Mouse (Mus musculus) urinary bladder, adult 18-20 months (tissue): ENCODE results near the gene Ap5z1.

Source experiments
- DNase-seq, 2 experiments: peaks; one replicate each; pipeline ENCODE4 v3.0.0; 2022; ENCODE audit warnings: low spot score in 2 of 2, mixed read lengths in 2 of 2

Gene Ap5z1

DNA sequence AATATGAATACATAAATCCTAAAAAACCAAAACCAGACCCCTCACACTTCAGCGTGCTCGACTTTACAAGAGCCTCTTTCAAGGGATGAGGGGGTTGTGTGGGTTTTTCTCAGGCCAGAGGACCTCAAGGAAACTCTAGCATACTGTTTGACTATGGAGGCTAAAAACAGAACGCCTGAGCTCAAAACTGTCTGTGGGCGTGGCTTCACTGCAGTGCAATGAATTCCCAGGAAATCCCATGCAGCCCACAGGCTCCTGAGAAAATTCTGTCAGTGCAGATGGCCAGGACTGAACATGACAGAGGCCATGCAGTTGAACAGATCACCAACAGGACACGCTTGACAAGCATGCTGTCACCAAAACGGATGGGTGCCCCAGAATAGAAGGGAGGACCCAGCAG is 55.2 kb downstream of the Ap5z1 start:
- no peak for DNase-seq

DNA sequence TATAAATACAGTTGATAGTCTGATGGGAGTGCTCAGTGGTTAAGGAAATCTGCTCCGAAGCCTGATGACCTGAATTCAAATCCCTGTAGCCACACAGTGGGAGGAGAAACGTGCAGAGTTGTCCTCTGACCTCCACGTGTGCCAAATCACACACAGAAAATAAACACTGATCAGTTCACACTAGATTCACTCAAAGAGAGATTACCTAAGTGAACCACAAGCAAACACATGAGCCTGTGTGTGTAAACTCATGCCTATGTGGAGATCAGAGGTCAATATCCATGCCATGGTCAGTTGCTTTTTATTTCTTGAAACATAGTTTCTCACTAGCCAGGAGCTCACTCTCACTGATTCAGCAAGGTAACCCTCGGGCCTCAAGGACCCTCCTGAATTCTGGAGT is 56.6 kb downstream of the Ap5z1 start:
- no peak for DNase-seq

DNA sequence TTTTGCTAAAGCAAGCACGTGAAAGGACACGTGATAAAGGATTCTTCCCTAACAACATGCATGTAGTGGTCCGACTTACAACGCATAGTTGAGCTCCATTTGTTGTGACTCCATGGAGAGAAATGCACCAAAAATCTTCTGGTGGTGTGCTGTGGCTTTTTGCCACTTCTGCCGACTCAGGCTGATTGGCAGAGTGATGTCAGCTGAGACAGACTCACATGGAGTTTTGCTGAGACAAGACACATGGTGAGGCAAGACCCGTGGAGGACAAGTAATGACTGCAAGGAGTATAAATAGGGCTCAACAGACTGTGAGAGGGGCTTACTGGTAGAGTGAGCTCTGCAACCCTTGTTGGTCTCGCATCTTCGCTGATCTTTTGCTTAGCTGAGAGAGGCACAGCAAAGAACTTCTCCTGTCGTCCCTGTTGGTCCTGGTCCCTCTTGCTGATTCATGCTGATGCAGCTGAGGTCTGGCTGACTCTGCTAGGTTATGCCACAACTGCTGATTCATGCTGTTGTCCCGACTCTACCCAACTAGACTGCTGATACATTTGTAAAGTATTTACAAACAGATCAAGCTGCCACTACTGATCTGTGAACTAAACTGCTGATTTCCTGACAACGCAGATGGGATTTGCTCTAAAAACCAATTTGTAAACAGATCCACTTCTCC is 57.6 kb downstream of the Ap5z1 start:
- no peak for DNase-seq

DNA sequence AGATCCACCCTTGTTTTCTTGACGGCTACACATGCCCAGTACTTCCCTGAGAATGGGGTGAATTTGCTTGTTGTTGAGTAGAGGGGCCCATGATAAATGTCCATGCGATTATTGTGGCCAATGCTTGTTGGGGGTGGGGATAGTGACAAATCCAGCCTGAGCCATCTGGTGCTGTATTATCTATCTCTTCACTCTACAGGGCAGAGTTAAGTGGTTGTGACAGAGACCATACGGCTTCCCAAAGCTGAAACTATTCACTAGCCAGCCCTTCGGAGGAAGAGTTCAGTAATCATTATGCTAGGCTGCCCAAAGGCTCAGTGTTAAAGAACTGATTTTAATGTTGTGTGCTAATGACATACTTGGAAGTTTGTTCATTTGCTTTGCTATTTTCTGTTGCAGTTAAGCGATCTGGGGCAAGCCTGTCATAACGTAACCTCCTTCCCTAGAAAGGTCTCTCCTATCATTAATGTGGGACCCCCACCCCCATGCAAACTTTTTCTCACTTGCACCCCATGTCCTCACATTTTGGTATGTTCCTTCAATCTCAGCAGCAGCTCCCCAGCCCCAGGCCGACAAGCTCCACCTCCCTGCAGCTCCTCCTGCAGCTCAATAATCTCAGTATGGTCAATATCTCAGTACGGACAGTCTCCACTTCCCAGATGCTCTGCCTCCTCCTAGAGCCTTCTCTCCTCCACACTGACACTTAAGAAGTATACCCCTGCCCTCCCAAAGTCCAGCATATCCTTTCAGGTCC is 61.1 kb downstream of the Ap5z1 start:
- no peak for DNase-seq
